Mouse (Mus musculus) megakaryocyte, embryonic 14.5 days (primary cell): ENCODE data around the gene Wipf1.

Experiments used
- FLI1 ChIP-seq: IDR thresholded peaks from 2 replicates; pipeline ENCODE4 v1.6.1; 2012; ENCODE audit warnings: low read length, inconsistent platforms, mixed read lengths
- GATA1 ChIP-seq: IDR thresholded peaks from 3 replicates; pipeline ENCODE4 v1.6.1; 2012; ENCODE audit warnings: mixed read lengths, low read length, inconsistent platforms, borderline replicate concordance

- TF ChIP-seq FLI1 (no peak), GATA1 (no peak)
Measured at GRCm38 (mm10) chr2:73379656-73380055, 149.9 kb downstream of the Wipf1 start.
